Mouse (Mus musculus): ENCODE results near the gene Col15a1. TPM values are rescaled to one million over a fixed set of nuclear protein-coding genes. Genes with fewer than 3 reads are reported as not detected.

Gene Col15a1
- polyA plus RNA-seq, 1 experiment from 2014 or later = 28.6 TPM

- DNase-seq (ENCODE audit: low spot score) = no peak
- no peaks in the 10 kb centered on the region for H3K4me1 ChIP-seq (replicated peaks; ENCODE audit: control insufficient read depth, insufficient read depth)
- peak; percentile 20; the same call in 1 of the 2 replicates for ATAC-seq (ENCODE audit: low FRiP score, low TSS enrichment)
- no peaks in the 10 kb centered on the region for H3K27me3 ChIP-seq (ENCODE audit: control insufficient read depth, insufficient read depth, low read length)
- no peak overlapping the region for H3K4me2 ChIP-seq (replicated peaks; ENCODE audit: low read depth)
- TF ChIP-seq CTCF (IDR thresholded peaks at IDR 0.05; ENCODE audit: low read depth) (no peak), EP300 (optimal IDR thresholded peaks at IDR 0.05) (no peak)
- H3K27ac ChIP-seq (replicated peaks) = no peak overlapping the region
- H3K36me3 ChIP-seq (ENCODE audit: control insufficient read depth, insufficient read depth, low read length) = no peaks in the 10 kb centered on the region
- H3K9me3 ChIP-seq (ENCODE audit: control insufficient read depth, low read length) = no peaks in the 10 kb centered on the region
- no peak overlapping the region for H3K9ac ChIP-seq (ENCODE audit: low read length)
- WGBS = 57% methylated on average over 9 of the region's 9 CpGs
- no peak overlapping the region for H3K4me3 ChIP-seq (ENCODE audit: low read depth, low read length)
Measured at GRCm38 (mm10) chr4:47284874-47285273, 76.9 kb downstream of the Col15a1 start.

GRCm38 (mm10) chr4:47286599-47287147 lies 78.7 kb downstream of the Col15a1 start:
- no peaks in the 10 kb centered on the region for H3K36me3 ChIP-seq (ENCODE audit: control insufficient read depth, insufficient read depth, low read length)
- no peak for TF ChIP-seq EP300 (optimal IDR thresholded peaks at IDR 0.05)
- H3K9ac ChIP-seq (ENCODE audit: low read length) = no peak overlapping the region
- no peak overlapping the region for H3K4me3 ChIP-seq (ENCODE audit: low read depth, low read length)
- ATAC-seq (ENCODE audit: low FRiP score, low TSS enrichment) (no peak; the same call in 1 of the 2 replicates), DNase-seq (ENCODE audit: low spot score) (no peak)
- no peak overlapping the region for H3K27ac ChIP-seq (replicated peaks)
- H3K27me3 ChIP-seq (ENCODE audit: control insufficient read depth, insufficient read depth, low read length) = no peaks in the 10 kb centered on the region
- H3K9me3 ChIP-seq (ENCODE audit: control insufficient read depth, low read length) = no peaks in the 10 kb centered on the region
- 92% methylated on average over 3 of the region's 3 CpGs for WGBS
- no peak overlapping the region for H3K4me2 ChIP-seq (replicated peaks; ENCODE audit: low read depth)
- H3K4me1 ChIP-seq (replicated peaks; ENCODE audit: control insufficient read depth, insufficient read depth) = no peaks in the 10 kb centered on the region

GRCm38 (mm10) chr4:47287468-47287867 lies 79.5 kb downstream of the Col15a1 start:
- no peak overlapping the region for H3K27ac ChIP-seq (replicated peaks)
- DNase-seq (ENCODE audit: low spot score) (no peak), ATAC-seq (ENCODE audit: low FRiP score, low TSS enrichment) (no peak)
- no peak overlapping the region for H3K9ac ChIP-seq (ENCODE audit: low read length)
- no peaks in the 10 kb centered on the region for H3K9me3 ChIP-seq (ENCODE audit: control insufficient read depth, low read length)
- H3K36me3 ChIP-seq (ENCODE audit: control insufficient read depth, insufficient read depth, low read length) = no peaks in the 10 kb centered on the region
- no peak overlapping the region for H3K4me2 ChIP-seq (replicated peaks; ENCODE audit: low read depth)
- H3K27me3 ChIP-seq (ENCODE audit: control insufficient read depth, insufficient read depth, low read length) = no peaks in the 10 kb centered on the region
- WGBS = 79% methylated on average over 4 of the region's 4 CpGs
- no peak overlapping the region for H3K4me3 ChIP-seq (ENCODE audit: low read depth, low read length)
- TF ChIP-seq EP300 (optimal IDR thresholded peaks at IDR 0.05) (no peak), CTCF (IDR thresholded peaks at IDR 0.05; ENCODE audit: low read depth) (no peak)
- no peaks in the 10 kb centered on the region for H3K4me1 ChIP-seq (replicated peaks; ENCODE audit: control insufficient read depth, insufficient read depth)

- DNase-seq (ENCODE audit: low spot score) (no peak), ATAC-seq (ENCODE audit: low FRiP score, low TSS enrichment) (no peak)
- Histone ChIP-seq H3K9me3 (ENCODE audit: control insufficient read depth, low read length) (no peaks in the 10 kb centered on the region), H3K27ac (replicated peaks) (no peak overlapping the region), H3K4me1 (replicated peaks; ENCODE audit: control insufficient read depth, insufficient read depth) (0 out of 2 replicates have a peak, but pooled peaks cover 4% of the 10 kb centered on the region), H3K9ac (ENCODE audit: low read length) (no peak overlapping the region), H3K36me3 (ENCODE audit: control insufficient read depth, insufficient read depth, low read length) (no peaks in the 10 kb centered on the region), H3K4me2 (replicated peaks; ENCODE audit: low read depth) (no peak overlapping the region), H3K27me3 (ENCODE audit: control insufficient read depth, insufficient read depth, low read length) (no peaks in the 10 kb centered on the region), H3K4me3 (ENCODE audit: low read depth, low read length) (no peak overlapping the region)
- TF ChIP-seq EP300 (optimal IDR thresholded peaks at IDR 0.05) = no peak
- TF ChIP-seq CTCF (IDR thresholded peaks at IDR 0.05; ENCODE audit: low read depth) = no peak
- 73% methylated on average over 4 of the region's 4 CpGs for WGBS
Measured at GRCm38 (mm10) chr4:47288306-47288705, 80.3 kb downstream of the Col15a1 start.

- no peak overlapping the region for H3K27ac ChIP-seq (replicated peaks)
- H3K9ac ChIP-seq (ENCODE audit: low read length) = no peak overlapping the region
- H3K4me1 ChIP-seq (replicated peaks; ENCODE audit: control insufficient read depth, insufficient read depth) = peaks cover 4% of the 10 kb centered on the region; the same call in 1 of the 2 replicates
- H3K4me3 ChIP-seq (ENCODE audit: low read depth, low read length) = no peak overlapping the region
- ATAC-seq (ENCODE audit: low FRiP score, low TSS enrichment) = no peak
- no peak for TF ChIP-seq EP300 (optimal IDR thresholded peaks at IDR 0.05)
- TF ChIP-seq CTCF (IDR thresholded peaks at IDR 0.05; ENCODE audit: low read depth) = no peak
- H3K9me3 ChIP-seq (ENCODE audit: control insufficient read depth, low read length) = no peaks in the 10 kb centered on the region
- no peak overlapping the region for H3K4me2 ChIP-seq (replicated peaks; ENCODE audit: low read depth)
- H3K36me3 ChIP-seq (ENCODE audit: control insufficient read depth, insufficient read depth, low read length) = no peaks in the 10 kb centered on the region
- H3K27me3 ChIP-seq (ENCODE audit: control insufficient read depth, insufficient read depth, low read length) = no peaks in the 10 kb centered on the region
- DNase-seq (ENCODE audit: low spot score) = no peak
- WGBS = 84% methylated on average over 3 of the region's 3 CpGs
Measured at GRCm38 (mm10) chr4:47289526-47289925, 81.6 kb downstream of the Col15a1 start.

- Histone ChIP-seq H3K27ac (replicated peaks) (no peak overlapping the region), H3K4me1 (replicated peaks; ENCODE audit: control insufficient read depth, insufficient read depth) (peaks cover 4% of the 10 kb centered on the region; the same call in 1 of the 2 replicates), H3K9me3 (ENCODE audit: control insufficient read depth, low read length) (no peaks in the 10 kb centered on the region), H3K27me3 (ENCODE audit: control insufficient read depth, insufficient read depth, low read length) (no peaks in the 10 kb centered on the region), H3K4me2 (replicated peaks; ENCODE audit: low read depth) (no peak overlapping the region), H3K36me3 (ENCODE audit: control insufficient read depth, insufficient read depth, low read length) (no peaks in the 10 kb centered on the region), H3K9ac (ENCODE audit: low read length) (no peak overlapping the region), H3K4me3 (ENCODE audit: low read depth, low read length) (no peak overlapping the region)
- no peak for ATAC-seq (ENCODE audit: low FRiP score, low TSS enrichment)
- 63% methylated on average over 2 of the region's 2 CpGs for WGBS
- TF ChIP-seq EP300 (optimal IDR thresholded peaks at IDR 0.05) (no peak), CTCF (IDR thresholded peaks at IDR 0.05; ENCODE audit: low read depth) (no peak)
- DNase-seq (ENCODE audit: low spot score) = no peak
Measured at GRCm38 (mm10) chr4:47290448-47290847, 82.5 kb downstream of the Col15a1 start.
